Mouse (Mus musculus) hindbrain, embryonic 13.5 days (tissue): ENCODE data around the gene Lsm2. TPM values are rescaled to one million over a fixed set of nuclear protein-coding genes. Genes with fewer than 3 reads are reported as not detected.

Experiments used
- ATAC-seq: fragments of 200-750 bp; cut with Nextera tagmentation; 2 replicates; pipeline ENCODE4 v1.8.0; 2017; ENCODE audit warnings: moderate TSS enrichment; ENCODE audit not compliant: low FRiP score
- H3K27ac ChIP-seq: fragments of 300-500 bp; sonication (generic); 2 replicates; pipeline ENCODE4 v1.5.1; 2015; ENCODE audit warnings: inconsistent platforms, mild to moderate bottlenecking, moderate library complexity
- H3K27me3 ChIP-seq: fragments of 300-500 bp; sonication (generic); 2 replicates; pipeline ENCODE4 v1.6.1; 2015; ENCODE audit warnings: mild to moderate bottlenecking, inconsistent platforms
- H3K36me3 ChIP-seq: fragments of 300-500 bp; sonication (generic); 2 replicates; pipeline ENCODE4 v1.6.1; 2015; ENCODE audit warnings: mild to moderate bottlenecking, inconsistent platforms
- H3K4me1 ChIP-seq: fragments of 300-500 bp; sonication (generic); replicated peaks from 2 replicates; pipeline ENCODE4 v1.6.1; 2015; ENCODE audit warnings: inconsistent platforms
- H3K4me2 ChIP-seq: fragments of 300-500 bp; sonication (generic); 2 replicates; pipeline ENCODE4 v1.6.1; 2015; ENCODE audit warnings: inconsistent platforms, mild to moderate bottlenecking, moderate library complexity
- H3K4me3 ChIP-seq: fragments of 300-500 bp; sonication (generic); 2 replicates; pipeline ENCODE4 v1.5.1; 2015; ENCODE audit warnings: mild to moderate bottlenecking, inconsistent platforms
- H3K9ac ChIP-seq: fragments of 300-500 bp; sonication (generic); 2 replicates; pipeline ENCODE4 v1.6.1; 2015; ENCODE audit warnings: mild to moderate bottlenecking, inconsistent platforms
- H3K9me3 ChIP-seq: fragments of 300-500 bp; sonication (generic); 2 replicates; pipeline ENCODE4 v1.6.1; 2016; ENCODE audit warnings: inconsistent platforms
- WGBS: fragments of 180-500 bp; shearing (Covaris S2); methylation state at CpG from one replicate; pipeline ENCODE4 v1.1.7; 2015; 5-methylcytosine and 5-hydroxymethylcytosine counted together
- polyA plus RNA-seq: library from polyadenylated mRNA; unstranded; fragments of >200 nt; fragmentation: Nextera tagmentation; extraction: Ambion mirVana; gene quantifications from 2 replicates; pipeline ENCODE4 v1.2.1, GENCODE M21; 2015

Gene Lsm2
- polyA plus RNA-seq, 1 experiment from 2014 or later, result 112 TPM

- Histone ChIP-seq H3K27ac (no peak overlapping the region), H3K9ac (no peak overlapping the region), H3K9me3 (no peaks in the 10 kb centered on the region), H3K36me3 (peaks cover 81% of the 10 kb centered on the region), H3K4me1 (peaks cover 13% of the 10 kb centered on the region), H3K4me3 (no peak overlapping the region), H3K27me3 (no peaks in the 10 kb centered on the region), H3K4me2 (no peak overlapping the region)
- ATAC-seq, result no peak
- 94% methylated on average over 7 of the region's 7 CpGs for WGBS
Measured at GRCm38 (mm10) chr17:35007387-35007991, 25.8 kb downstream of the Lsm2 start.

GRCm38 (mm10) chr17:35009586-35009985 lies 27.9 kb downstream of the Lsm2 start:
- Histone ChIP-seq H3K9me3 (no peaks in the 10 kb centered on the region), H3K4me3 (no peak overlapping the region), H3K4me1 (no peaks in the 10 kb centered on the region), H3K36me3 (peaks cover 96% of the 10 kb centered on the region), H3K27me3 (no peaks in the 10 kb centered on the region), H3K4me2 (no peak overlapping the region), H3K27ac (no peak overlapping the region), H3K9ac (no peak overlapping the region)
- no peak for ATAC-seq
- 81% methylated on average over 7 of the region's 7 CpGs for WGBS

- WGBS, result 92% methylated on average over 8 of the region's 8 CpGs
- no peaks in the 10 kb centered on the region for H3K9me3 ChIP-seq
- no peak overlapping the region for H3K4me2 ChIP-seq
- no peaks in the 10 kb centered on the region for H3K27me3 ChIP-seq
- H3K4me1 ChIP-seq, result peaks cover 7% of the 10 kb centered on the region
- no peak for ATAC-seq
- no peak overlapping the region for H3K4me3 ChIP-seq
- H3K27ac ChIP-seq, result no peak overlapping the region
- H3K36me3 ChIP-seq, result peaks cover 98% of the 10 kb centered on the region
- H3K9ac ChIP-seq, result no peak overlapping the region
Measured at GRCm38 (mm10) chr17:35011440-35011839, 29.8 kb downstream of the Lsm2 start.

GRCm38 (mm10) chr17:35012430-35012829 lies 30.8 kb downstream of the Lsm2 start:
- WGBS, result 92% methylated on average over 13 of the region's 13 CpGs
- Histone ChIP-seq H3K27ac (no peak overlapping the region), H3K36me3 (peaks cover 99% of the 10 kb centered on the region), H3K4me1 (peaks cover 10% of the 10 kb centered on the region), H3K9me3 (no peaks in the 10 kb centered on the region), H3K9ac (no peak overlapping the region), H3K4me2 (no peak overlapping the region), H3K27me3 (no peaks in the 10 kb centered on the region), H3K4me3 (no peak overlapping the region)
- no peak for ATAC-seq

GRCm38 (mm10) chr17:35013221-35013620 lies 31.6 kb downstream of the Lsm2 start:
- H3K9me3 ChIP-seq, result no peaks in the 10 kb centered on the region
- no peak for ATAC-seq
- no peak overlapping the region for H3K4me2 ChIP-seq
- H3K4me1 ChIP-seq, result peaks cover 10% of the 10 kb centered on the region
- H3K36me3 ChIP-seq, result peaks cover 96% of the 10 kb centered on the region
- H3K9ac ChIP-seq, result no peak overlapping the region
- WGBS, result 80% methylated on average over 6 of the region's 6 CpGs
- no peaks in the 10 kb centered on the region for H3K27me3 ChIP-seq
- H3K27ac ChIP-seq, result no peak overlapping the region
- H3K4me3 ChIP-seq, result no peak overlapping the region

GRCm38 (mm10) chr17:35015296-35015695 lies 33.6 kb downstream of the Lsm2 start:
- Histone ChIP-seq H3K4me3 (no peak overlapping the region), H3K4me2 (no peak overlapping the region), H3K9ac (no peak overlapping the region), H3K27ac (no peak overlapping the region), H3K27me3 (no peaks in the 10 kb centered on the region), H3K4me1 (peaks cover 10% of the 10 kb centered on the region), H3K9me3 (no peaks in the 10 kb centered on the region), H3K36me3 (peaks cover 79% of the 10 kb centered on the region)
- no peak for ATAC-seq
- WGBS, result 93% methylated on average over 16 of the region's 16 CpGs

- Histone ChIP-seq H3K27me3 (no peaks in the 10 kb centered on the region), H3K4me3 (no peak within 1 kb of the TSS), H3K36me3 (peaks cover 68% of the 10 kb centered on the region), H3K9me3 (no peaks in the 10 kb centered on the region), H3K4me1 (peaks cover 14% of the 10 kb centered on the region), H3K4me2 (no peak within 1 kb of the TSS), H3K27ac (no peak within 1 kb of the TSS), H3K9ac (no peak within 1 kb of the TSS)
- ATAC-seq, result peak; percentile 69
- 59% methylated on average over 12 of the region's 12 CpGs for WGBS
Measured at GRCm38 (mm10) chr17:35016376-35016775, 34.7 kb downstream of the Lsm2 start, which contains the start of gene Vwa7. Gene Vwa7, plus strand, starts transcription at chr17:35016579.

- no peak overlapping the region for H3K9ac ChIP-seq
Measured at GRCm38 (mm10) chr17:35016791-35017705, 35.4 kb downstream of the Lsm2 start.

GRCm38 (mm10) chr17:35017706-35018030 lies 36.0 kb downstream of the Lsm2 start:
- Histone ChIP-seq H3K9me3 (no peaks in the 10 kb centered on the region), H3K4me1 (peaks cover 19% of the 10 kb centered on the region), H3K9ac (no peak overlapping the region), H3K36me3 (peaks cover 55% of the 10 kb centered on the region), H3K4me2 (no peak overlapping the region), H3K27me3 (no peaks in the 10 kb centered on the region), H3K27ac (no peak overlapping the region), H3K4me3 (no peak overlapping the region)
- no peak for ATAC-seq
- 75% methylated on average over 14 of the region's 14 CpGs for WGBS

More at GRCm38 (mm10) chr17:35016791-35017705, 35.4 kb downstream of the Lsm2 start:
- Histone ChIP-seq H3K27me3 (no peaks in the 10 kb centered on the region), H3K4me1 (peaks cover 19% of the 10 kb centered on the region), H3K4me3 (no peak overlapping the region), H3K36me3 (peaks cover 62% of the 10 kb centered on the region), H3K9me3 (no peaks in the 10 kb centered on the region), H3K4me2 (no peak overlapping the region), H3K27ac (no peak overlapping the region)
- 82% methylated on average over 10 of the region's 10 CpGs for WGBS
- 0 out of 2 replicates have a peak, but pooled peaks have one; percentile 6 for ATAC-seq

- no peaks in the 10 kb centered on the region for H3K9me3 ChIP-seq
Measured at GRCm38 (mm10) chr17:35018171-35018570, 36.5 kb downstream of the Lsm2 start.

GRCm38 (mm10) chr17:35019894-35020293 lies 38.2 kb downstream of the Lsm2 start:
- Histone ChIP-seq H3K27ac (no peak overlapping the region), H3K36me3 (peaks cover 33% of the 10 kb centered on the region), H3K4me2 (no peak overlapping the region), H3K4me3 (no peak overlapping the region), H3K9ac (no peak overlapping the region), H3K4me1 (peaks cover 19% of the 10 kb centered on the region), H3K9me3 (no peaks in the 10 kb centered on the region), H3K27me3 (no peaks in the 10 kb centered on the region)
- WGBS, result 80% methylated on average over 11 of the region's 11 CpGs
- no peak for ATAC-seq

More at GRCm38 (mm10) chr17:35018171-35018570, 36.5 kb downstream of the Lsm2 start:
- no peak for ATAC-seq
- H3K27ac ChIP-seq, result no peak overlapping the region
- peak overlapping the region; percentile 5; the same call in 1 of the 2 replicates for H3K9ac ChIP-seq
- H3K4me1 ChIP-seq, result peaks cover 19% of the 10 kb centered on the region
- 89% methylated on average over 3 of the region's 3 CpGs for WGBS
- H3K4me3 ChIP-seq, result no peak overlapping the region
- H3K27me3 ChIP-seq, result no peaks in the 10 kb centered on the region
- no peak overlapping the region for H3K4me2 ChIP-seq
- H3K36me3 ChIP-seq, result peaks cover 50% of the 10 kb centered on the region

- H3K9me3 ChIP-seq, result no peaks in the 10 kb centered on the region
- H3K9ac ChIP-seq, result no peak overlapping the region
- H3K4me3 ChIP-seq, result no peak overlapping the region
- 94% methylated on average over 8 of the region's 8 CpGs for WGBS
- no peak overlapping the region for H3K4me2 ChIP-seq
- peaks cover 27% of the 10 kb centered on the region for H3K36me3 ChIP-seq
- no peak for ATAC-seq
- H3K27ac ChIP-seq, result no peak overlapping the region
- H3K4me1 ChIP-seq, result peaks cover 19% of the 10 kb centered on the region
- H3K27me3 ChIP-seq, result no peaks in the 10 kb centered on the region
Measured at GRCm38 (mm10) chr17:35020551-35020950, 38.9 kb downstream of the Lsm2 start.
